Mouse (Mus musculus) G1E-ER4 (cell line): ENCODE data around the gene Kcnab1. TPM values are rescaled to one million over a fixed set of nuclear protein-coding genes. Genes with fewer than 3 reads are reported as not detected.

ENCODE experiments used
- GATA1 ChIP-seq: IDR thresholded peaks from one replicate; pipeline ENCODE4 v1.8.0; 2012; ENCODE audit warnings: low read length, inconsistent platforms
- polyA plus RNA-seq: library from polyadenylated mRNA; stranded (reverse); fragments of >175 nt; gene quantifications from 2 replicates; pipeline ENCODE4 v1.2.3, GENCODE M21; 2012

The Kcnab1 gene
- polyA plus RNA-seq, 1 experiment: not detected

- no peak for TF ChIP-seq GATA1
These were observed 213.0 kb downstream of the Kcnab1 start for GRCm38 (mm10) chr3:65321981-65322779.

- TF ChIP-seq GATA1: no peak
These were observed 216.1 kb downstream of the Kcnab1 start for GRCm38 (mm10) chr3:65325254-65325653.

GRCm38 (mm10) chr3:65328814-65329213 is 219.6 kb downstream of the Kcnab1 start:
- no peak for TF ChIP-seq GATA1

DNA sequence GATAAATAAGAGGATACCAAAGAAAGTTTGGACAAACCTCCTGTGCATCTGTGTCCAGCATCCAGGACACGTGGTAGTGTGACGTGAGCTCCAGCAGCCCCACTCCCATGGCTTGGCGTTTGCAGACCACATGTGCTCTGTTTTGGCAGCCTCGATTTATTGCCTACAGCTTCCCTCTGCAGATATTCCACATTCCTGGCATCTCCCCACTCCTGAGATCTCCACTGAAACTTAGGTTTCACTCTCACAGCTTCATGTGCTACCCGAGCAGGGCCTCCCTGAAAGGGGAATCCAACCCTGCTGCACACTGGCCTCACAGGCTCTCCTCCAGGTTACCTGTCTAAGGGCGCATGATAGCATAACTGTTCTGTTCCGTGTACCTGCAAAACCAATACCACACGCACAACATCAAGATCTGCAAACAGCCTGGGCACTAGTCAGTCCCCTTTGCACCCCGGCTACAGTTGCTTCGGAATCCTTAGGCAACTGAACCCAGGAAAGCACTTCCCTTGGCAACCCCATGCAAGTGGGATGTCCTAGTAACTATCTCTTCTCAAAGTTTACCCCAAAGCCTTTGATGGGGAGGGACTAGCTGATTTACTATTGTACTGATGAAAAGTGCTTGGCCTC is 228.8 kb downstream of the Kcnab1 start:
- no peak for TF ChIP-seq GATA1

DNA sequence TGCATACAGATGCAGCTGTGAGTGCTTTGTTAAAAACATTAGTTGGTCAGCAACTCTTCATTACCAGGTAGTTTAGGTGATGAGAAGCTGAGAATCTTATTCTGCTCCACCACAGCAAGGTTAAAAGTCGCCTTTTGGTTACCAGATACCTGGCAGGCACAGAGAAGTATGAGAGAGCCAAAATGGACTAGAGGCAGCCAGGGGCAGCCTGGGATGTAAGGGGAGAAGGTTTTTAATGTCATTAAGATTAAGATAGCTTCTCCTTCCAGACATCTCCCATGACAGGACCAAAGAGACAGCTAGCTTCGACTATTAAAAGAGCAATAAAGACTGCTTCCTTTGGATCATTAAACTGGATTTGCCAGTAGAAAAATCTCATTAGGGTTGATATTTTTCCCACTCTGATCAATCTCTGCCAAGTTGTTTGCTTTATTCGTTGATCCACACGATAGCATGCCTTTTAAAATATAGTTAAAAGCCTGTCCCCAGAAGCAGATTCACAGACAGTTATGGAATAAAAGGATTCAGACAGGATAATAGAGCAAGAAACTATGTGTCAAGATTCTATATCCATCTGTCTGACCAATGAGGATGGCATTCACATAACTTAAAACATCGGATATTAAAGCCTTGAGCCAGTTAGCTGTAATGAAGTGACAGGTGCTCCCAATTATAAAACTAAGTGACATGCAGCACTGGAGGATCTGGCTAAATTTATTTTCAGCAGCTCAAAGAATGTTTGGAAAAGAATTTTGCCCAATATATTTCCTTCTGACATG is 231.2 kb downstream of the Kcnab1 start:
- no peak for TF ChIP-seq GATA1

DNA sequence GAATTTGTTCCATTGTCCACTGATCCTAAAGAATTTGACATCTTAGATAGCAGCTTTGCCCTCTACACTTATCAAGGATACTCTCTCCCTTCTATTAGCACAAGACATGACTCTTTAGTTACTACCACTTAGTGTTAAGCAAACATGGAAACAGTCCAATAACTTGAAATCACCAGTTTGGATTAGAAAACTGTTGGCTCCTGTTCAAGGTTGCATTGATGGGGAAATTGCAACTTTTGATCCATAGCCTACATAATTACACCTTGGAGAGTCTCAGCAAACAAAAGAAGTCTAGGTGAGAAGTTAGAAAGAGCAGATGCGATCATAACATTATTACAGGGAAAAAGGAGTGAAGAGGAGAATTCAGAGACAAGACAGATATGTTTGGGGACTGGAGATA is 237.0 kb downstream of the Kcnab1 start:
- TF ChIP-seq GATA1: no peak

GRCm38 (mm10) chr3:65352278-65353127 is 243.3 kb downstream of the Kcnab1 start:
- no peak for TF ChIP-seq GATA1

DNA sequence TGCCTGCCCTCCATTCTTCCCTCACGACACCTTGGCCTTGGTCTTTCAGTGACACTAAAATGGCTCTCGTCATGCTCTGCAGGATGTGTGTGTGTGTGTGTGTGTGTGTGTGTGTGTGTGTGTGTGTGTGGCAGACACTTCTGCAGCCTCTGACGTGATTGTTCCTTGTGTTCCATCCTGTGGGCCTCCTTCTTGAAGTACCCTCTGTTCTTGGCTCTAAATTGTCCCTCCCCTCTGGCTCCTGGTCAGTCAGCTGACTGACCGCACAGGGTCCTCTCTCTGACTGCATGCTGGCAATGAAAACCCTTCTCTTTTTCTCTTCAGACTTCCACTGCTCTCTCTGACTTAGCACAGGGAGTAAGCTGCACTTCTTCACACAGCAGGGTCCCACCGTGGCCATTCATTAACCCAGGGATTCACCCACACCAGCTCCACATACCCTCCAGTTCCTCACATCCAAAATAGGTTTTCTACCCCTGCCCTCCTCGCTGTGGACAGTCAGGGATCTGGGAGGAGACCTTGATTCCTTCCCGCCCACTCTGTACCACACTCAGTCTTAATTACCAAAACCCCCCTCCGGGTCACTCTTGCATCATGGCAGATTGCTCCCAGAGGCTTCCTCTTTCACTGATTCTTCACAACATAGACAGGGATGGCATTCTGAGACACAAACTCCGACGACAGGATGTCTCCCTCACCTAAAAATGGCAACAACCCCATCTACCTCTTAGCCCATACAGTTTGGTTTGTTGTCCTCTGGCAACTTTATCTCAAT is 244.3 kb downstream of the Kcnab1 start:
- no peak for TF ChIP-seq GATA1

DNA sequence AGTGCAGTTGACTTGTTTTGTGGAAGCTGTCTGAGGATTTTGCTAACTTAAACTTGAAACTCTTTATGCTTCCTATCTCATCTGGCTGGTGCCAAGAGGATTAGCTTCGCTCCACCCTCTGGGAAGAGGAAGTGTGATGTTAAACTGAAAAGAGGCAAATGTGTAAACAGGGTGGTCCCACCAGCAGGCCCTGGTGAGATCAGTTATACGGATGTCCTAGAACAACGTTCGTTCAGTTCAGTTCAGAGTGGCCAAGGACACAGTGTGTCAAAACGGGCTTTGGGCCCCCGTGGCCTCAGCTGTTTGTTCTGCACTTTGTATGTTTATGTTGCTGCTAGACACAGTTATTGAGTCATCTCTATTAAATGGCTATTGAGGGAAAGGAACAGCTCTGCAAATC is 246.3 kb downstream of the Kcnab1 start:
- TF ChIP-seq GATA1: no peak

- no peak for TF ChIP-seq GATA1
These were observed 249.1 kb downstream of the Kcnab1 start for GRCm38 (mm10) chr3:65358275-65358674.

DNA sequence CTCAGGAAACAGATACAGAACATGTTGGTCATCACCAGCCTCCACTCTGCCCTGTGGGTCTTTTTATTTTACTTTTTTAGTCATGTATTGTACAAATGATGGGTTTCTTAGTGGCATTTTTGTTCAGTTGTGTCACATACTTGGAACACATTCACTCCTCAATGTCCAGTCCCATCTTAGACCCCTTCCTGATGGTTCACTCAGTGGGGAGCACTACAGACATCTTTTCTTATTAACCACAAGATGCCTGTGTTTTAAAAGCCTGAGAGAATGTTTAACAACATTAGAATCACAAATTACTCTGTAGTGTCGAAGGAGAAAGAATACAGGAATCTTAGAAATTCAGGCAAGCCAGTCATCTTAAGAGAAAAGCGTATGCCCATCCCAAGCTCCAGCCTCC is 249.7 kb downstream of the Kcnab1 start:
- TF ChIP-seq GATA1: no peak

- peak; percentile 17 for TF ChIP-seq GATA1
These were observed 251.2 kb downstream of the Kcnab1 start for GRCm38 (mm10) chr3:65360163-65360969.

DNA sequence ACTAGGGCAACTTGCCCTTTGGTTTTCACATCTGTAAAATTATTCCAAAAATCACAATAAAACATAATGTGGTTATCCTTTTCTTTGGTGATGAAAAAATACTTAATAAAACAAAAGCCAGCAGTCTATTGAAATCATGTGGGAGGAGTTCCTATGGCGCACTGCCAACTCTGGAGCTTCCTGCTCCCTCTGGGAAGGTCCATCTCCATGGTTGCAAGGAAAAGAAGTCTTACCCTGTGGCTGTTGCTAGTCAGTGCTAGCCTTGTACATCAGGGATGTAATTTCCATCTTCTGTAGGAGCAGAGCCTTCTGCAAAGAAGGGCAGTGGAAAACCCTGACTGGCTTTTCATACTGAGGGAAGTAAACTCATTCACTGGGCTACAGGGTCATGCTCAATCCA is 254.3 kb downstream of the Kcnab1 start:
- TF ChIP-seq GATA1: no peak

GRCm38 (mm10) chr3:65365184-65365583 is 256.0 kb downstream of the Kcnab1 start:
- no peak for TF ChIP-seq GATA1
